Mouse (Mus musculus) heart, embryonic 12.5 days (tissue): ENCODE measurements at regions not wholly inside any gene's neighbourhood (a gene's known extent, or its start where the extent isn't known, plus 50 kb on each side); places are given as distances from the start of the nearest gene placed in this dataset.
A peak's percentile ranks its signal among the peaks of the same experiment; 100 is the strongest.

Experiments
- ATAC-seq: fragments of 200-750 bp; cut with Nextera tagmentation; 2 replicates; pipeline ENCODE4 v1.8.0; 2017; ENCODE audit warnings: moderate TSS enrichment, moderate library complexity; ENCODE audit not compliant: insufficient number of reproducible peaks, low FRiP score
- H3K27ac ChIP-seq: fragments of 300-500 bp; sonication (generic); 2 replicates; pipeline ENCODE4 v1.5.1; 2016; ENCODE audit warnings: mild to moderate bottlenecking, moderate library complexity; ENCODE audit not compliant: poor library complexity, severe bottlenecking
- H3K27me3 ChIP-seq: fragments of 300-500 bp; sonication (generic); replicated peaks from 2 replicates; pipeline ENCODE4 v1.6.1; 2016; ENCODE audit warnings: mild to moderate bottlenecking, moderate library complexity
- H3K36me3 ChIP-seq: fragments of 300-500 bp; sonication (generic); 2 replicates; pipeline ENCODE4 v1.6.1; 2016; ENCODE audit warnings: mild to moderate bottlenecking, moderate library complexity
- H3K4me1 ChIP-seq: fragments of 300-500 bp; sonication (generic); replicated peaks from 2 replicates; pipeline ENCODE4 v1.6.1; 2016; ENCODE audit warnings: mild to moderate bottlenecking
- H3K4me2 ChIP-seq: fragments of 300-500 bp; sonication (generic); 2 replicates; pipeline ENCODE4 v1.6.1; 2016; ENCODE audit warnings: mild to moderate bottlenecking, moderate library complexity
- H3K4me3 ChIP-seq: fragments of 300-500 bp; sonication (generic); 2 replicates; pipeline ENCODE4 v1.5.1; 2016; ENCODE audit warnings: mild to moderate bottlenecking
- H3K9ac ChIP-seq: fragments of 300-500 bp; sonication (generic); 2 replicates; pipeline ENCODE4 v1.6.1; 2016; ENCODE audit warnings: mild to moderate bottlenecking, moderate library complexity
- H3K9me3 ChIP-seq: fragments of 300-500 bp; sonication (generic); replicated peaks from 2 replicates; pipeline ENCODE4 v1.6.1; 2016; ENCODE audit warnings: mild to moderate bottlenecking, moderate library complexity
- WGBS: fragments of 180-500 bp; shearing (Covaris S2); methylation state at CpG from one replicate; pipeline ENCODE4 v1.1.7; 2016; 5-methylcytosine and 5-hydroxymethylcytosine counted together

GRCm38 (mm10) chr14:24731872-24732525, 245.1 kb downstream of the Rps24 start:
- 69% methylated on average over 5 of the region's 5 CpGs for WGBS
- Histone ChIP-seq H3K27ac (no peak overlapping the region), H3K4me2 (no peak overlapping the region), H3K9me3 (0 out of 2 replicates have a peak, but pooled peaks cover 3% of the 10 kb centered on the region), H3K4me1 (no peaks in the 10 kb centered on the region), H3K4me3 (no peak overlapping the region), H3K9ac (no peak overlapping the region), H3K27me3 (no peaks in the 10 kb centered on the region), H3K36me3 (no peaks in the 10 kb centered on the region)
- ATAC-seq, result no peak

- ATAC-seq, result no peak
Observed at GRCm38 (mm10) chr14:24733326-24733725, 246.4 kb downstream of the Rps24 start.

GRCm38 (mm10) chr14:24738869-24739268, 251.9 kb downstream of the Rps24 start:
- Histone ChIP-seq H3K27me3 (no peaks in the 10 kb centered on the region), H3K4me3 (no peak overlapping the region), H3K4me2 (no peak overlapping the region), H3K9me3 (no peaks in the 10 kb centered on the region), H3K4me1 (no peaks in the 10 kb centered on the region), H3K9ac (no peak overlapping the region), H3K27ac (no peak overlapping the region), H3K36me3 (no peaks in the 10 kb centered on the region)
- ATAC-seq, result no peak

More at GRCm38 (mm10) chr14:24733326-24733725, 246.4 kb downstream of the Rps24 start:
- H3K4me1 ChIP-seq, result no peaks in the 10 kb centered on the region
- no peaks in the 10 kb centered on the region for H3K9me3 ChIP-seq
- H3K27ac ChIP-seq, result no peak overlapping the region
- no peak overlapping the region for H3K9ac ChIP-seq
- H3K4me3 ChIP-seq, result no peak overlapping the region
- WGBS, result 80% methylated on average over 7 of the region's 7 CpGs
- no peak overlapping the region for H3K4me2 ChIP-seq
- no peaks in the 10 kb centered on the region for H3K36me3 ChIP-seq
- H3K27me3 ChIP-seq, result no peaks in the 10 kb centered on the region

GRCm38 (mm10) chr14:24744451-24744850, 257.5 kb downstream of the Rps24 start:
- no peaks in the 10 kb centered on the region for H3K9me3 ChIP-seq
- H3K4me3 ChIP-seq, result no peak overlapping the region
- H3K9ac ChIP-seq, result no peak overlapping the region
- 83% methylated on average over 2 of the region's 2 CpGs for WGBS
- H3K36me3 ChIP-seq, result no peaks in the 10 kb centered on the region
- no peak overlapping the region for H3K4me2 ChIP-seq
- ATAC-seq, result no peak
- peaks cover 39% of the 10 kb centered on the region for H3K4me1 ChIP-seq
- H3K27me3 ChIP-seq, result no peaks in the 10 kb centered on the region
- no peak overlapping the region for H3K27ac ChIP-seq

GRCm38 (mm10) chr14:24745730-24746129, 258.8 kb downstream of the Rps24 start:
- Histone ChIP-seq H3K36me3 (no peaks in the 10 kb centered on the region), H3K27me3 (no peaks in the 10 kb centered on the region), H3K27ac (peak overlapping the region; percentile 63), H3K4me3 (no peak overlapping the region), H3K4me2 (no peak overlapping the region), H3K9ac (no peak overlapping the region), H3K9me3 (no peaks in the 10 kb centered on the region), H3K4me1 (peaks cover 46% of the 10 kb centered on the region)
- ATAC-seq, result no peak
- under 1% methylated on average over 3 of the region's 3 CpGs for WGBS

GRCm38 (mm10) chr14:24747471-24747795, 260.5 kb downstream of the Rps24 start:
- Histone ChIP-seq H3K4me2 (0 out of 2 replicates have a peak overlapping the region, but pooled peaks have one; percentile 0), H3K4me1 (peaks cover 57% of the 10 kb centered on the region), H3K27me3 (no peaks in the 10 kb centered on the region), H3K4me3 (no peak overlapping the region), H3K9ac (no peak overlapping the region), H3K36me3 (no peaks in the 10 kb centered on the region), H3K9me3 (no peaks in the 10 kb centered on the region), H3K27ac (peak overlapping the region; percentile 83)
- WGBS, result 40% methylated on average over 4 of the region's 4 CpGs
- no peak; the same call in 1 of the 2 replicates for ATAC-seq

- no peak overlapping the region for H3K9ac ChIP-seq
- no peaks in the 10 kb centered on the region for H3K36me3 ChIP-seq
- peak overlapping the region; percentile 83 for H3K27ac ChIP-seq
- WGBS, result 21% methylated on average over 7 of the region's 7 CpGs
- H3K27me3 ChIP-seq, result no peaks in the 10 kb centered on the region
- H3K4me3 ChIP-seq, result no peak overlapping the region
- ATAC-seq, result peak; percentile 85
- no peaks in the 10 kb centered on the region for H3K9me3 ChIP-seq
- 0 out of 2 replicates have a peak overlapping the region, but pooled peaks have one; percentile 0 for H3K4me2 ChIP-seq
- peaks cover 57% of the 10 kb centered on the region for H3K4me1 ChIP-seq
Observed at GRCm38 (mm10) chr14:24747796-24748496, 261.0 kb downstream of the Rps24 start.

GRCm38 (mm10) chr14:24748497-24748862, 261.6 kb downstream of the Rps24 start:
- Histone ChIP-seq H3K4me2 (no peak overlapping the region), H3K9ac (no peak overlapping the region), H3K4me1 (peaks cover 57% of the 10 kb centered on the region), H3K27ac (peak overlapping the region; percentile 83), H3K27me3 (no peaks in the 10 kb centered on the region), H3K4me3 (no peak overlapping the region), H3K9me3 (no peaks in the 10 kb centered on the region), H3K36me3 (no peaks in the 10 kb centered on the region)
- ATAC-seq, result no peak
- WGBS, result 79% methylated on average over 2 of the region's 2 CpGs

- no peak overlapping the region for H3K9ac ChIP-seq
- no peaks in the 10 kb centered on the region for H3K27me3 ChIP-seq
- WGBS, result 67% methylated on average over 9 of the region's 9 CpGs
- ATAC-seq, result no peak
- no peaks in the 10 kb centered on the region for H3K9me3 ChIP-seq
- no peaks in the 10 kb centered on the region for H3K36me3 ChIP-seq
- H3K4me3 ChIP-seq, result no peak overlapping the region
- H3K27ac ChIP-seq, result peak overlapping the region; percentile 75; the same call in 1 of the 2 replicates
- peaks cover 57% of the 10 kb centered on the region for H3K4me1 ChIP-seq
- no peak overlapping the region for H3K4me2 ChIP-seq
Observed at GRCm38 (mm10) chr14:24749313-24749712, 262.4 kb downstream of the Rps24 start.

GRCm38 (mm10) chr14:24751227-24751626, 264.3 kb downstream of the Rps24 start:
- WGBS, result 61% methylated on average over 8 of the region's 8 CpGs
- ATAC-seq, result no peak
- H3K4me1 ChIP-seq, result peaks cover 56% of the 10 kb centered on the region
- no peaks in the 10 kb centered on the region for H3K27me3 ChIP-seq
- H3K4me2 ChIP-seq, result no peak overlapping the region
- no peak overlapping the region for H3K4me3 ChIP-seq
- no peak overlapping the region for H3K9ac ChIP-seq
- no peak overlapping the region for H3K27ac ChIP-seq
- H3K36me3 ChIP-seq, result no peaks in the 10 kb centered on the region
- H3K9me3 ChIP-seq, result no peaks in the 10 kb centered on the region

- Histone ChIP-seq H3K27me3 (no peaks in the 10 kb centered on the region), H3K27ac (no peak overlapping the region), H3K4me1 (peaks cover 47% of the 10 kb centered on the region), H3K9ac (no peak overlapping the region), H3K36me3 (no peaks in the 10 kb centered on the region), H3K4me3 (no peak overlapping the region), H3K4me2 (no peak overlapping the region), H3K9me3 (no peaks in the 10 kb centered on the region)
- WGBS, result 45% methylated on average over 1 of the region's 1 CpGs
- ATAC-seq, result no peak
Observed at GRCm38 (mm10) chr14:24754753-24755152, 267.8 kb downstream of the Rps24 start.
